Mouse (Mus musculus): ENCODE measurements at regions not wholly inside any gene's neighbourhood (a gene's known extent, or its start where the extent isn't known, plus 50 kb on each side); places are given as distances from the start of the nearest gene placed in this dataset.

DNA sequence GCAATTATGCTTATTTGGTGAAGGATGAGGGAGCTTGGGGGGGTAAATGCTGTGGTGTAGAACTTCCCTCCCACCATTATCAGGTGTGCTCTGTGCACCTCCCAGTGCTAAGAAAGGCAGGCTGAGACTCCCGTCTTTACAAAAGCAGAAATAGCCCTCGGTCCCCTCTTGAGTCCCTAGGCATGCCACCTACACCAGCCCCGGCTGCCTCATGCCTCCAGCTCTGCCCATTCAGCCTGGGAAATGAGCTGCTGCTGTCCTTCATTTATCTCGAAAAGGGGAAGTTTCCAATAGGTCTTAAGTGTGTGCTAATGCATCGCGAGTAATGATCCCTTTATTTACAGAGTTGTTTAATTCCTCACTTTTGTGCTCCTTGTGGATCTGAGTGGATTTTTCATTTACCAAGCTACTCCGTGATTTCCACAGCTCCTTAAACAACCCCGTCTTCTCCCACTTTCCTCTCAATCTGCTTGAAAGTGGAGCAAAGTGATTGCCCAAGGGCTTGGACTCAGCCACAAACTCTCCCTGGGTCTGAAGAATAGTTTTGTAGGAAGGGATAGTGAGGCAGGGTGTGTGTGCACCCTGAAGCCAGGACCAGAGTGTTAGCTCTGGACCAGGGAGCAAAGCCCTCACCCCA, 162.1 kb downstream of the Snx10 start:
- Histone ChIP-seq H3K4me3 (replicated peaks in 1 of 3; ENCODE audit: low read depth in 2 of 3, low read length in 2 of 3, poor library complexity in 1 of 3) (no peak overlapping the region), H3K9me3 (replicated peaks; ENCODE audit: low read length) (no peaks in the 10 kb centered on the region), H3K27ac (ENCODE audit: insufficient read depth, low read depth) (no peak overlapping the region), H3K4me2 (ENCODE audit: insufficient read depth, low read depth, poor library complexity, severe bottlenecking) (no peak overlapping the region), H3K9ac (ENCODE audit: insufficient read depth, low read depth) (no peak overlapping the region), H3K79me2 (replicated peaks; ENCODE audit: control insufficient read depth, extremely low read depth, insufficient read depth, poor library complexity, severe bottlenecking) (no peaks in the 10 kb centered on the region), H3K36me3 (replicated peaks in 1 of 2; ENCODE audit: control insufficient read depth in 1 of 2, insufficient read depth in 1 of 2, low read length in 1 of 2) (no peaks in the 10 kb centered on the region), H3K4me1 (ENCODE audit: control insufficient read depth in 1 of 2, insufficient read depth in 2 of 2) (no peaks in the 10 kb centered on the region), H3K27me3 (replicated peaks) (no peaks in the 10 kb centered on the region)
- TF ChIP-seq BHLHE40 (IDR thresholded peaks at IDR 0.05; ENCODE audit: low read depth, low read length), result no peak
- no peak for TF ChIP-seq MXI1 (IDR thresholded peaks at IDR 0.05; ENCODE audit: low read depth, low read length)
- TF ChIP-seq USF2 (conservative IDR thresholded peaks at IDR 0.05; ENCODE audit: low read depth, low read length), result no peak
- TF ChIP-seq MAX (IDR thresholded peaks at IDR 0.05; ENCODE audit: low read length), result no peak
- TF ChIP-seq CHD2 (IDR thresholded peaks at IDR 0.05; ENCODE audit: low read length), result no peak
- TF ChIP-seq RCOR1 (conservative IDR thresholded peaks at IDR 0.05; ENCODE audit: low read depth, low read length), result no peak
- TF ChIP-seq ELF1 (IDR thresholded peaks at IDR 0.05; ENCODE audit: low read depth, low read length), result no peak
- TF ChIP-seq UBTF (IDR thresholded peaks at IDR 0.05; ENCODE audit: low read depth, low read length), result no peak
- dilution Hi-C loops (cut with MboI; ENCODE audit: extremely low pct_ligation_motif_present, extremely low pct_unique_long_range_greater_than_20kb, low sequenced_read_pairs) (no loop called here), in situ Hi-C loops (cut with MboI; ENCODE audit: low pct_ligation_motif_present, low pct_unique_long_range_greater_than_20kb, low sequenced_read_pairs) (no loop called here)
- no peak for DNase-seq (ENCODE audit: extremely low read depth)

- DNase-seq (ENCODE audit: extremely low read depth), result no peak
- no peaks in the 10 kb centered on the region for H3K9me3 ChIP-seq (replicated peaks; ENCODE audit: low read length)
- dilution Hi-C loops (cut with MboI; ENCODE audit: extremely low pct_ligation_motif_present, extremely low pct_unique_long_range_greater_than_20kb, low sequenced_read_pairs) (no loop called here), in situ Hi-C loops (cut with MboI; ENCODE audit: low pct_ligation_motif_present, low pct_unique_long_range_greater_than_20kb, low sequenced_read_pairs) (no loop called here)
- H3K27ac ChIP-seq (ENCODE audit: insufficient read depth, low read depth), result no peak overlapping the region
- TF ChIP-seq MAX (IDR thresholded peaks at IDR 0.05; ENCODE audit: low read length), result no peak
- TF ChIP-seq NRF1 (IDR thresholded peaks at IDR 0.05; ENCODE audit: low read depth, low read length), result no peak
- TF ChIP-seq SMC3 (IDR thresholded peaks at IDR 0.05; ENCODE audit: low read depth, low read length), result no peak
- TF ChIP-seq CHD1 (IDR thresholded peaks at IDR 0.05; ENCODE audit: low read depth, low read length), result no peak
- no peak for TF ChIP-seq BHLHE40 (IDR thresholded peaks at IDR 0.05; ENCODE audit: low read depth, low read length)
- TF ChIP-seq POLR2AphosphoS2 (IDR thresholded peaks at IDR 0.05; ENCODE audit: low read depth, low read length), result no peak
- no peak for TF ChIP-seq ETS1 (conservative IDR thresholded peaks at IDR 0.05; ENCODE audit: low read depth, low read length)
- TF ChIP-seq ZMIZ1 (IDR thresholded peaks at IDR 0.05; ENCODE audit: low read depth, low read length), result no peak
- no peak for TF ChIP-seq UBTF (IDR thresholded peaks at IDR 0.05; ENCODE audit: low read depth, low read length)
- no peak for TF ChIP-seq MEF2A (IDR thresholded peaks at IDR 0.05; ENCODE audit: borderline replicate concordance, low read depth, low read length)
- no peak for TF ChIP-seq MYC (IDR thresholded peaks at IDR 0.05; ENCODE audit: low read depth, low read length)
- H3K79me2 ChIP-seq (replicated peaks; ENCODE audit: control insufficient read depth, extremely low read depth, insufficient read depth, poor library complexity, severe bottlenecking), result no peaks in the 10 kb centered on the region
- H3K36me3 ChIP-seq (replicated peaks in 1 of 2; ENCODE audit: control insufficient read depth in 1 of 2, insufficient read depth in 1 of 2, low read length in 1 of 2), result no peaks in the 10 kb centered on the region
- H3K4me2 ChIP-seq (ENCODE audit: insufficient read depth, low read depth, poor library complexity, severe bottlenecking), result no peak overlapping the region
- no peak overlapping the region for H3K4me3 ChIP-seq (replicated peaks in 1 of 3; ENCODE audit: low read depth in 2 of 3, low read length in 2 of 3, poor library complexity in 1 of 3)
- no peaks in the 10 kb centered on the region for H3K27me3 ChIP-seq (replicated peaks)
- H3K9ac ChIP-seq (ENCODE audit: insufficient read depth, low read depth), result no peak overlapping the region
- H3K4me1 ChIP-seq (ENCODE audit: control insufficient read depth in 1 of 2, insufficient read depth in 2 of 2), result no peaks in the 10 kb centered on the region
These were observed 167.3 kb downstream of the Snx10 start for GRCm38 (mm10) chr6:51690795-51691563.
